Mouse (Mus musculus) limb, embryonic 14.5 days (tissue): ENCODE data around the gene Cdsn. TPM values are rescaled to one million over a fixed set of nuclear protein-coding genes. Genes with fewer than 3 reads are reported as not detected.

Experiments
- ATAC-seq: fragments of 200-750 bp; cut with Nextera tagmentation; 2 replicates; pipeline ENCODE4 v1.8.0; 2017; ENCODE audit warnings: low read depth, moderate number of reproducible peaks, moderate TSS enrichment; ENCODE audit not compliant: low FRiP score
- DNase-seq: peaks from one replicate; pipeline ENCODE4 v3.0.0-alpha.2; 2015; ENCODE audit warnings: low spot score
- H3K27ac ChIP-seq: fragments of 300-500 bp; sonication (generic); replicated peaks from 2 replicates; pipeline ENCODE4 v1.5.1; 2014; ENCODE audit warnings: low read depth, mild to moderate bottlenecking, low read length, moderate library complexity, mixed read lengths
- H3K27me3 ChIP-seq: fragments of 300-500 bp; sonication (generic); 2 replicates; pipeline ENCODE4 v1.6.1; 2014; ENCODE audit warnings: low read length, mixed read lengths; ENCODE audit not compliant: control insufficient read depth, insufficient read depth
- H3K36me3 ChIP-seq: fragments of 300-500 bp; sonication (generic); 2 replicates; pipeline ENCODE4 v1.6.1; 2014; ENCODE audit warnings: mild to moderate bottlenecking, low read length, moderate library complexity, mixed read lengths; ENCODE audit not compliant: control insufficient read depth, insufficient read depth
- H3K4me1 ChIP-seq: fragments of 300-500 bp; sonication (generic); 2 replicates; pipeline ENCODE4 v1.6.1; 2014; ENCODE audit warnings: antibody characterized with exemption, low read length, mixed read lengths; ENCODE audit not compliant: control insufficient read depth, insufficient read depth
- H3K4me2 ChIP-seq: fragments of 300-500 bp; sonication (generic); replicated peaks from 2 replicates; pipeline ENCODE4 v1.6.1; 2014; ENCODE audit warnings: low read depth, mild to moderate bottlenecking, low read length, moderate library complexity; ENCODE audit not compliant: severe bottlenecking
- H3K4me3 ChIP-seq: fragments of 300-500 bp; sonication (generic); replicated peaks from 2 replicates; pipeline ENCODE4 v1.5.1; 2014; ENCODE audit warnings: low read length
- H3K9ac ChIP-seq: fragments of 300-500 bp; sonication (generic); 2 replicates; pipeline ENCODE4 v1.6.1; 2014; ENCODE audit warnings: mild to moderate bottlenecking, low read depth, low read length, moderate library complexity; ENCODE audit not compliant: severe bottlenecking
- H3K9me3 ChIP-seq: fragments of 300-500 bp; sonication (generic); 2 replicates; pipeline ENCODE4 v1.6.1; 2016; ENCODE audit warnings: low read length; ENCODE audit not compliant: control insufficient read depth
- POLR2A ChIP-seq: fragments of 200-500 bp; IDR thresholded peaks from 2 replicates; pipeline ENCODE4 v1.8.0; 2012; ENCODE audit warnings: inconsistent platforms, mild to moderate bottlenecking, moderate library complexity, borderline replicate concordance; ENCODE audit not compliant: insufficient read depth, insufficient read length; ENCODE audit errors: extremely low read depth
- WGBS: fragments of 180-500 bp; shearing (Covaris S2); extraction: QIAGEN DNeasy Blood & Tissue Kit; methylation state at CpG from one replicate; pipeline ENCODE4 v1.1.7; 2014; 5-methylcytosine and 5-hydroxymethylcytosine counted together
- polyA plus RNA-seq, 2 experiments: library from polyadenylated mRNA; depleted of rRNA in 1 of 2; stranded (reverse) in 1 of 2; unstranded in 1 of 2; fragments of >200 nt; fragmentation: Nextera tagmentation in 1 of 2; extraction: Ambion mirVana in 1 of 2; gene quantifications; 2 replicates each; pipeline versions ENCODE4 v1.2.1 to v1.2.3; 2012 to 2014

The Cdsn gene
- polyA plus RNA-seq, 2 experiments, result 0.07 to 0.09 TPM

GRCm38 (mm10) chr17:35584330-35584937 lies 32.5 kb downstream of the Cdsn start:
- DNase-seq, result peak; percentile 85
- no peak for TF ChIP-seq POLR2A
- Histone ChIP-seq H3K4me3 (no peak overlapping the region), H3K4me1 (0 out of 2 replicates have a peak, but pooled peaks cover 2% of the 10 kb centered on the region), H3K36me3 (no peaks in the 10 kb centered on the region), H3K9ac (no peak overlapping the region), H3K27me3 (no peaks in the 10 kb centered on the region), H3K4me2 (peak overlapping the region; percentile 37), H3K9me3 (no peaks in the 10 kb centered on the region), H3K27ac (no peak overlapping the region)
- ATAC-seq, result peak; percentile 60; the same call in 1 of the 2 replicates
- 12% methylated on average over 14 of the region's 16 CpGs for WGBS

GRCm38 (mm10) chr17:35587291-35587690 lies 35.4 kb downstream of the Cdsn start:
- Histone ChIP-seq H3K27me3 (no peaks in the 10 kb centered on the region; the same call in 1 of the 2 replicates), H3K9me3 (no peaks in the 10 kb centered on the region), H3K4me2 (no peak overlapping the region), H3K4me1 (peaks cover 4% of the 10 kb centered on the region; the same call in 1 of the 2 replicates), H3K36me3 (no peaks in the 10 kb centered on the region), H3K9ac (no peak overlapping the region), H3K27ac (no peak overlapping the region), H3K4me3 (no peak overlapping the region)
- DNase-seq (no peak), ATAC-seq (no peak)
- 100% methylated on average over 1 of the region's 1 CpGs for WGBS
- TF ChIP-seq POLR2A, result no peak

- 33% methylated on average over 4 of the region's 4 CpGs for WGBS
- ATAC-seq (no peak), DNase-seq (no peak)
- Histone ChIP-seq H3K36me3 (no peaks in the 10 kb centered on the region), H3K4me1 (peaks cover 4% of the 10 kb centered on the region; the same call in 1 of the 2 replicates), H3K27ac (no peak overlapping the region), H3K4me3 (no peak overlapping the region), H3K9ac (no peak overlapping the region), H3K4me2 (no peak overlapping the region), H3K27me3 (no peaks in the 10 kb centered on the region; the same call in 1 of the 2 replicates), H3K9me3 (no peaks in the 10 kb centered on the region)
- TF ChIP-seq POLR2A, result no peak
Observed at GRCm38 (mm10) chr17:35588387-35588786, 36.5 kb downstream of the Cdsn start.

GRCm38 (mm10) chr17:35590410-35591218 lies 38.7 kb downstream of the Cdsn start:
- Histone ChIP-seq H3K9me3 (no peaks in the 10 kb centered on the region), H3K27me3 (no peaks in the 10 kb centered on the region; the same call in 1 of the 2 replicates), H3K27ac (no peak overlapping the region), H3K9ac (no peak overlapping the region), H3K4me3 (no peak overlapping the region), H3K36me3 (no peaks in the 10 kb centered on the region), H3K4me1 (peaks cover 2% of the 10 kb centered on the region; the same call in 1 of the 2 replicates), H3K4me2 (0 out of 2 replicates have a peak overlapping the region, but pooled peaks have one; percentile 16)
- ATAC-seq (peak; percentile 75), DNase-seq (peak; percentile 81)
- 29% methylated on average over 21 of the region's 21 CpGs for WGBS
- TF ChIP-seq POLR2A, result no peak

GRCm38 (mm10) chr17:35591219-35591578 lies 39.3 kb downstream of the Cdsn start:
- TF ChIP-seq POLR2A, result no peak
- no peak overlapping the region for H3K9ac ChIP-seq
- no peak overlapping the region for H3K4me3 ChIP-seq
- no peak for DNase-seq
- H3K27ac ChIP-seq, result no peak overlapping the region
- H3K4me2 ChIP-seq, result no peak overlapping the region
- H3K27me3 ChIP-seq, result no peaks in the 10 kb centered on the region; the same call in 1 of the 2 replicates
- H3K4me1 ChIP-seq, result peaks cover 2% of the 10 kb centered on the region; the same call in 1 of the 2 replicates
- ATAC-seq, result no peak
- H3K9me3 ChIP-seq, result no peaks in the 10 kb centered on the region
- H3K36me3 ChIP-seq, result no peaks in the 10 kb centered on the region
- 94% methylated on average over 7 of the region's 7 CpGs for WGBS
